Mouse (Mus musculus): ENCODE results near the gene Enpp6.

GRCm38 (mm10) chr8:46992579-46992978 lies 5.9 kb downstream of the Enpp6 start:
- TF ChIP-seq POLR2A (IDR thresholded peaks at IDR 0.05; ENCODE audit: low read depth, low read length) (no peak), CTCF (IDR thresholded peaks at IDR 0.05; ENCODE audit: extremely low read depth, insufficient read length, insufficient replicate concordance, low read depth, low read length) (no peak)
